Mouse (Mus musculus) natural killer cell, adult 2 months (primary cell): ENCODE results near the gene Olfr547.

Source experiments
- DNase-seq, 2 experiments: peaks; one replicate each; pipeline ENCODE4 v3.0.0; 2022; ENCODE audit warnings: low spot score in 2 of 2

The Olfr547 gene

DNA sequence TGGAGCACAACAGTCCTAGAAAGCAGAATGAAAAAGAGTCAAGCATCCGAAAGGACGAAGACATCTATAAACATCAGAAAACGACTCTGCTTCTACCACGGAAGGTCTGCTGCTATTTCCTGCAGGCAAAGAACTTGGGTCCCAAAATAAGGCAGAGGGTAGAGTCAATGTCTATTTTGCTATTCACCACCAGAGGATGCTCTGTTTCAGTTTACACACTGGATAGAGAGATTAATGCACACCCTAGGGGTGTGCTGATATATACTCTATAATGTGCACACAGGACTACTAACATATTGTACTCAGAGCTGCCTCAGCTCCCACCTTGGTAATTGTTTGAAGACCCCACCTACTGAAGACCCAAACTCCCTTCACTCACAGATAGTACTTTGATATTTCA is 31.7 kb downstream of the Olfr547 start:
- DNase-seq, result no peak

- no peak for DNase-seq
Measured at GRCm38 (mm10) chr7:102571142-102571541, 36.6 kb downstream of the Olfr547 start, which contains the start of gene Olfr550. Gene Olfr550 (plus strand): TSS chr7:102571442.

- DNase-seq, result no peak
Measured at GRCm38 (mm10) chr7:102573174-102573830, 38.8 kb downstream of the Olfr547 start.

DNA sequence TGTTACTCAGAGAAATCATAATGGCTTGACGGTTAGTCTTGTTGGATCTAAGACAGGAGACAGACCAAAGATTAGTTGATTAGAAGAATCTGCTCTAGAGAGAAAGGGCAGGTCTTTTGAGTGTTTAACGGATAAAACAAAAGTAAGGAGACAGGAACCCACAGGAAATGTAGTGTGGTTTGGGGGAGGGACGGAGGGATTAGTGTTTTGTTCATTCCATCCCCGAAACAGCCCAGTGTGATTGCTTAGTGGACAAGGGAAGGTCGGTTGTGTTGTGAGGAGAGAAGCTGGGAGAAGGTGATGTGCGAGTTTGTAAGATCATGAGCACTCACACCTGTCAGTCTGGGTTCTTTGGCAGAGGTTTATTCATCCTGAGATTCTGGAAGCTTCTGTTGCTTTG is 41.4 kb downstream of the Olfr547 start:
- no peak for DNase-seq
